Mouse (Mus musculus): ENCODE measurements at regions not wholly inside any gene's neighbourhood (a gene's known extent, or its start where the extent isn't known, plus 50 kb on each side); places are given as distances from the start of the nearest gene placed in this dataset.
A peak's percentile ranks its signal among the peaks of the same experiment; 100 is the strongest.

DNA sequence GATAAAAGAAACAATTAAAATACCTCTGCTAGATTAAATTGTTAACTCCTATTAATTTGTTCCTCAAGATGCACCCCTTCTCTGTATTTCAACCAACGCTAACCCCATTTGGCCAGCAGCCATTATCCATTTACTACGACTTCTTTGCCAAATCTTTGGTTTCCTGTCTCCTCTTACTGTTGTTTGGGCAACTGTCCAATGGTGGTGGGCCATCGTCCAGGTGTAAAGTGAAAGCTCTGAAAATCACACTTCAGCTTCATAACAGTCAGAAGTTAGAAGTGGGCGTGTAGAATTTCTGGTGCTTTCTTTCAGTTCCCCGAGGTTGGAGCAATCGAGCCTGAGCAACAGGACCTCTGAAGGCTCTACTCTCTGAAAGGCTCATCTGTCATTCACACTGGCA, 66.8 kb upstream of the Zbtb20 start:
- ATAC-seq (replicated peaks) = no peak
- 77% methylated on average over 6 of the region's 6 CpGs for WGBS
- no peak overlapping the region for H3K4me2 ChIP-seq
- no peak overlapping the region for H3K9ac ChIP-seq
- H3K27ac ChIP-seq = no peak overlapping the region
- no peaks in the 10 kb centered on the region for H3K36me3 ChIP-seq (replicated peaks)
- no peaks in the 10 kb centered on the region for H3K4me1 ChIP-seq
- H3K27me3 ChIP-seq (replicated peaks) = no peaks in the 10 kb centered on the region
- H3K9me3 ChIP-seq = no peaks in the 10 kb centered on the region
- H3K4me3 ChIP-seq = no peak overlapping the region

DNA sequence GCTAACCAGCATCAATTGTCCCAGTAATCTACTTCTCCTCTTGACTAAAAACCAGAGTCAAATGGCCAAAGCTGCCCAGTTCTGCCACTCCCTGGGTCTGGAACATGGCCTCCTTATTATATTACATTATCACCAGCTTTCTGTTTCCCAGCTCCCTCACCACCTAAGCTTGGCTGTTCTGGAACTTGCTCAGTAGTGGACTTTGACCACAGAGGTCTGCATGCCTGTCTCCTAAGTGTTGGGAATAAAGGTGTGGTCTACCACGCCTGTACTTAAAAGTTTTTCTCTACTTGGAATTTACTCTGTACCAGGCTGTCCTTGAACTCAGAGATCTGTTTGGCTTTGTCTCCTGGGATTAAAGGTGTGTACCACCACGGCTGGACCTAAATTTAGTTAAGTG, 68.1 kb upstream of the Zbtb20 start:
- Histone ChIP-seq H3K9ac (no peak overlapping the region), H3K27ac (no peak overlapping the region), H3K4me3 (no peak overlapping the region), H3K9me3 (no peaks in the 10 kb centered on the region), H3K27me3 (replicated peaks) (no peaks in the 10 kb centered on the region), H3K36me3 (replicated peaks) (no peaks in the 10 kb centered on the region), H3K4me1 (no peaks in the 10 kb centered on the region), H3K4me2 (no peak overlapping the region)
- 79% methylated on average over 2 of the region's 2 CpGs for WGBS
- no peak for ATAC-seq (replicated peaks)

DNA sequence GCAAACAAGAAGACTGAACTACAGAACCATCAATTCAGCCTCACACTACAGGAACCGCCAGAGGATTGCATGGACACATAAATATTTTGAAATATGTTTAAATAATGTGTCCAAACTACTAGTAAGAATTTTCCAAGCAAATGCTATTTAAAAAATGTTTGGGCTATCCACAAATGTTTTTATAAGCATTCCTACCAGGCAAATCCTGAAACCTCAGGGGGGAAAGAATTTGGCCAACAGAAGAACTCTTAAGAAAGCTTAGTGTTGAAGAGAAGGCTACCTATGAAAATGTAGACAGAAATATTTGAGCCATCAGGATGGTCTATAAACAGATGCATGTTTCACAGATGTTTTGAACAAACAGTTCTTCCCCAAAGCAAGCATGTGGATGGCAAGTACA, 72.1 kb upstream of the Zbtb20 start:
- Histone ChIP-seq H3K4me2 (no peak overlapping the region), H3K36me3 (replicated peaks) (no peaks in the 10 kb centered on the region), H3K27me3 (replicated peaks) (no peaks in the 10 kb centered on the region), H3K4me1 (no peaks in the 10 kb centered on the region), H3K9me3 (no peaks in the 10 kb centered on the region; the same call in 1 of the 2 replicates), H3K9ac (no peak overlapping the region), H3K27ac (no peak overlapping the region), H3K4me3 (no peak overlapping the region)
- no peak for ATAC-seq (replicated peaks)
- WGBS = 83% methylated on average over 1 of the region's 1 CpGs

DNA sequence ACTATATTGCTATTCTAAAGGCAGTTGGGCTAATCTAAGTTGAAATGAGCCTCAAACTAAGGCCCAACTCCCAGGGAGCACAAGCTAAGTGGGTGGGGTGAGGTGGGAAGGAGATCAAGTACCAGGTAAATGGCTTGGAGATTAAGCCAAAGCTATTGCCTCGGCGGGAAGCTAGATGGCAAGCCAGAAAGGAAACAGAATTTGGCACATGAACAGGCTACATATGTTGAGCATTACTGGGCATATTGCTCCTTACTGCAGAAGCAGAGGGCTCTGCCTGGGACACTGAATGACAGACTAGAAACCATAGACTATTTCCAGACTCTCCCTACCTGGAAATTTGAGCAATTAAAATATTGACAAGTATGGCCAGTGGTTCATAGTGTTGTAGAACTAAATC, 83.1 kb upstream of the Zbtb20 start:
- H3K36me3 ChIP-seq (replicated peaks) = no peaks in the 10 kb centered on the region
- no peaks in the 10 kb centered on the region for H3K27me3 ChIP-seq (replicated peaks)
- no peaks in the 10 kb centered on the region for H3K9me3 ChIP-seq
- 72% methylated on average over 2 of the region's 2 CpGs for WGBS
- H3K4me3 ChIP-seq = no peak overlapping the region
- H3K4me1 ChIP-seq = no peaks in the 10 kb centered on the region
- no peak for ATAC-seq (replicated peaks)
- H3K9ac ChIP-seq = no peak overlapping the region
- no peak overlapping the region for H3K27ac ChIP-seq
- no peak overlapping the region for H3K4me2 ChIP-seq

DNA sequence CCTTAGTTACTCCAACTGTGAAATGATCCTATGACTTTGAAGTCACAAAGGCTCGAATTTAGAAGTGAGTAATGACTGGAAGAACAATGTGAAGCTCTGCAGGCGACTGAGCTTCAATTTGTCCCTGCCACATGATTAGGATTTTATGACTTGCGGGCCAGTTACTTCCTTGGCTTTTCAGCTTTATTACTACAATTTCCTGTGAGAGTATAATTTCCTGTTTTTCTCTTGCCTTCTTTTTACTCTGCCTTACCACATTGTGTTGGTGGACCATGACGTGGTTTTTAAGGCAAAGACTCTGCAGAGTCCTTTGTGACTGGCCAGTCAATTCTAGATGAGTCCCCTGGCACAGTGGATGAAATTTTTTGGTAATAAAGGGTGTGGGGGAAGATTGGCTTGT, 91.0 kb upstream of the Zbtb20 start:
- no peaks in the 10 kb centered on the region for H3K9me3 ChIP-seq
- H3K36me3 ChIP-seq (replicated peaks) = no peaks in the 10 kb centered on the region
- WGBS = 48% methylated on average over 4 of the region's 4 CpGs
- peaks cover 23% of the 10 kb centered on the region for H3K4me1 ChIP-seq
- no peak overlapping the region for H3K4me3 ChIP-seq
- H3K9ac ChIP-seq = no peak overlapping the region
- ATAC-seq (replicated peaks) = no peak
- H3K4me2 ChIP-seq = no peak overlapping the region
- no peak overlapping the region for H3K27ac ChIP-seq
- H3K27me3 ChIP-seq (replicated peaks) = no peaks in the 10 kb centered on the region

DNA sequence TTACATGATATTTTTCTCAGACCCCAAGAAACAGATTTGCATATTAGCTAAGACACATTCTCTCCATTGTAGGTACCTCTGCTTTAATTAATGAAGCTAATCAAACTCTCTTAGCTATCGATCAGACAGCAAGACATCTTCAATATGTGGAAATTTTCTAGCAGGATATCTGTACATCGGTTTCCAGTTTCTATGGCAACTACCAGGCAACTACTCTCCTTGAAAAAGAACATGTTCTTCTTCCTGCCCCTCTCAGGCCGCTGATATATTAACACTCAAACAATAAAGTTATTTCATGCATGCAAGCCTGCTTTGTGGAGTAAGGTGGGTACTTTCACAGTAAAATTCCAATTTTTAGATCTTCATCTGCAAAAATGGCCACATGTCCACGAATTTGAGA, 91.7 kb upstream of the Zbtb20 start:
- no peak for ATAC-seq (replicated peaks)
- H3K9ac ChIP-seq = no peak overlapping the region
- H3K27ac ChIP-seq = no peak overlapping the region

DNA sequence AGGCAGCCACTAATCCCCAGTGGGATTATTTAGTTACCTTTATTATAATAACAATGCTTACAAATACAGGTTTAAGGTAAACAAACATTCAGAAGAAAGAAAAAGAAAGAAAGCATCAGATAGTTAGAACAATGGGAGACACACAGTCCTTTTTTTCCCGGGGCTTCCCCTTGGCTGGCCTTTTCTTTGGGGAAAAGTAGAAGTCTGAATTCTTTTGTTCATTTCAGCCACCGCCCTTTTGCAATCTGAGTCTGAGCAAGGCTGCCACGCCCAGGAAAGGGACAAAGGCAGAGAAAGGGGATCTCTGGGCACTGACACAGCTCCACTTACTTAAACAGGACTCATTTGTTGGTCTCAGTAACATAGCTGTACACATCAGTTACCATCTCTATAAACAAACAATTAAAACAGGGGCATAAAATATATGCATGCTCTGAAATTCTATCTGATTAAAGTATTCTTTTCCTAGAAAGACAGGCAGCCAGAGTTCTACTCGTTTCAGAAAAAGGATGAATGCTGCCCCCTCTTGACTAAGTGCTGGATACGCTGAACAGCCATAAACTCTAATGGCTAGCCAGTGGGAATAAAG, 93.5 kb upstream of the Zbtb20 start:
- Histone ChIP-seq H3K27ac (peak overlapping the region; percentile 88), H3K27me3 (replicated peaks) (no peaks in the 10 kb centered on the region), H3K9ac (peak overlapping the region; percentile 24; the same call in 1 of the 2 replicates), H3K9me3 (no peaks in the 10 kb centered on the region), H3K4me1 (peaks cover 23% of the 10 kb centered on the region), H3K4me3 (no peak overlapping the region), H3K36me3 (replicated peaks) (no peaks in the 10 kb centered on the region), H3K4me2 (peak overlapping the region; percentile 22; the same call in 1 of the 2 replicates)
- WGBS = 0% methylated on average over 5 of the region's 5 CpGs
- peak; percentile 80 for ATAC-seq (replicated peaks)

More for the DNA sequence above, 91.7 kb upstream of the Zbtb20 start:
- WGBS = 35% methylated on average over 4 of the region's 4 CpGs
- Histone ChIP-seq H3K27me3 (replicated peaks) (no peaks in the 10 kb centered on the region), H3K9me3 (no peaks in the 10 kb centered on the region), H3K4me1 (peaks cover 23% of the 10 kb centered on the region), H3K36me3 (replicated peaks) (no peaks in the 10 kb centered on the region), H3K4me2 (no peak overlapping the region), H3K4me3 (no peak overlapping the region)

DNA sequence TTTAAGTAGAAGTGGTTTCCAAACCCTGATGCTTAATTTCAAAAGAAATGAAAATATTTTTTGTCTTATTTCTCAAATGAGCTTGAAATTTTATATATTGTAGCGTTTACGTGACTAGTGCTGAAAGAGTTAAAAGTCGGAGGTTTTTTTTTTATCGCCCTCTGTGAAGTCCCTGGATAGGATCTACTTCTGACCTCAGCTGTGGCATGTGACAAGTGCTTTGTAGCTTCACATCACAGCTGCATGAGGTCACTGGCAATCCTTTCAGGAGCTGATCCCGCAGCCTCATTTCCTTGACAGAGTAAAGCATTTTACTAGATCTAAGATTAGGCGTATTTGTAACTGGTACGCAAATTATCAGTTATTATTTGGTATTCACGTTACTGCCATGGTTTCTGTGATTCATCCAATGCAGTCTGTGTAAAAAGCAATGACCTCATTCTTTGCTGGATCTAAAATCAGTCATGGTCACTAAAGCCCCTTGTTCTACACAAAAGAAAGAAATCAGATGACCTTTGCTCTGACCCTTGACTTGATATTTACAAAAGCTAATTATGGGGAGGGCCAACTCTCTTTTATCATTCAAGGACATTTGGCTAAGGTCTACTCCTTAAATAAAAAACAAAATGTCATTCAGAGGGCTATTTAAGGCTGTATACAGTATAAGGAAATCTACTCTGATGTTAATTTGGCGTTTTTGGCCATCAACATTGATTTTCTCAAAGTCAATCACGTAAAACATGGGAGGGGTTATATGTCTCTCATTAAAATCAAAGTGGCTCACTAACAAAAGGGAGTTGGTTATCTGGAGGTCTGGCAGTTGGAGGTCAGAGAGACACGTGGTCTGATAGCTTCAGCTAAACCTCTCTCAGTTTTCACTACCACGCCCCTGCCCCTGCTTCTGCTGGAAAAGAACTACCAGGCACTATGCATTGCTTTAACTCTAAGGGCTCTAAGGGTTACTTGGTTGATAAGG, 94.3 kb upstream of the Zbtb20 start:
- Histone ChIP-seq H3K4me1 (peaks cover 23% of the 10 kb centered on the region), H3K27ac (peak overlapping the region; percentile 88), H3K9ac (peak overlapping the region; percentile 24; the same call in 1 of the 2 replicates), H3K4me3 (no peak overlapping the region), H3K27me3 (replicated peaks) (no peaks in the 10 kb centered on the region), H3K36me3 (replicated peaks) (no peaks in the 10 kb centered on the region), H3K4me2 (peak overlapping the region; percentile 7; the same call in 1 of the 2 replicates), H3K9me3 (no peaks in the 10 kb centered on the region)
- peak; percentile 88 for ATAC-seq (replicated peaks)
- 4% methylated on average over 12 of the region's 12 CpGs for WGBS

DNA sequence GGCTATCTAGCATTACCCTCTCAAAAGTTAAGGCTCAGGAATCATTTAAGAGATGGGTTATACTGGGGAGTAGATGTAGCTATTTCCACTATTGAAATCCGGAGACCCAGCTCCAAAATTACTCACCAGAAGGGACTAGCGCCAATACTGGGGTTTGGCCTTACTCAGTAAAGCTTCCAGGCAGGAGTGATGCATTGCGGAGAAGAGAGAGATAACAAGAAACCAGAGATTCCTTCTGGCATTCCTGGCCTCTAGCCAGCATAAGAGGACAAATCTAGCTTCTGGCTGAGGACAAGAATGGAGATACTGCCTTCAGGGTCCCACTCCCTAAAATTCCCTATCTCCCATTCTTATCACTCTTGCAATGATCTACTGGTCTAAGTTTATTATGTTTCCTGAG, 95.7 kb upstream of the Zbtb20 start:
- H3K27me3 ChIP-seq (replicated peaks) = no peaks in the 10 kb centered on the region
- H3K27ac ChIP-seq = no peak overlapping the region
- WGBS = 90% methylated on average over 3 of the region's 3 CpGs
- no peak overlapping the region for H3K4me2 ChIP-seq
- H3K4me3 ChIP-seq = no peak overlapping the region
- no peaks in the 10 kb centered on the region for H3K36me3 ChIP-seq (replicated peaks)
- no peak for ATAC-seq (replicated peaks)
- no peaks in the 10 kb centered on the region for H3K9me3 ChIP-seq
- no peak overlapping the region for H3K9ac ChIP-seq
- H3K4me1 ChIP-seq = peaks cover 23% of the 10 kb centered on the region

DNA sequence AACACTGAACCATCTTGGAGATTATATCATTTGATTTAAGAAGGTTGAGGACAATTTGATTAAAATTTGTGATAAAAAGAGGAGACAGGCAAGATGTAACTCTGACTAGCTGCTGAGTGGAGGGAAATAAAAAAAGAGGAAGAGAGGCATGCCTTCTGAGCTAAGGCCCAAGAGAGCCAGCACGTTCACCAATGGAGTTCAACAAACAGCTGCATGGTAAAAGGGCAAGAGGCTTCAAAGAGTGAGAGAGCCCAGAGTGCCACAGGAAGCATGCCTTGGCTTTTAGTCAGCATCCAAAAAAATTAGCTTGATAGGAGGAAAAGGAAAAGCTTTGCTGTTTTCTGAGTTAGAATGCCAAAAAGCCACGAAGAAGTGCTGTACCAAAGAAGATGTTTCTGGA, 103.0 kb upstream of the Zbtb20 start:
- H3K4me2 ChIP-seq = no peak overlapping the region

DNA sequence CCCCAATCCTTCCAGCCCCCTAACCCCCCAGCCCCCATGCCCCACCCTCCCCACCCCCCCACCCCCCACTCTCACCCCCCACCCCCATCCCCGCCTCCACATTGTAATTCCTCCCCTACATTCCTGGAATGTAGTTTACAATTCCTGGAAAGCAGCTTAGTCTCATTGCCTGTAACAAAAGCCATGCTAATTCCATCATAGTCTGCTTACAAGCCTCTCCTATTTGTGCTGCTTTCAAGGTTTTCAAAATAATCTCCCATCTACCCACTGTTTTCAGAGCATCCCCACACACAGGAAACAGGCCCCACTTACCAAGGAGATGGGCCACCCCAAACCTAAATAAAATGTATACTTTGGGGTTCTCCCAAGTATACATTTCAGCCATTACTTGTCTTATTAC, 105.5 kb upstream of the Zbtb20 start:
- Histone ChIP-seq H3K4me1 (no peaks in the 10 kb centered on the region), H3K27ac (no peak overlapping the region), H3K27me3 (replicated peaks) (no peaks in the 10 kb centered on the region), H3K9me3 (no peaks in the 10 kb centered on the region), H3K9ac (no peak overlapping the region), H3K36me3 (replicated peaks) (no peaks in the 10 kb centered on the region), H3K4me3 (no peak overlapping the region), H3K4me2 (no peak overlapping the region)
- ATAC-seq (replicated peaks) = no peak
- 25% methylated on average over 1 of the region's 1 CpGs for WGBS

More for the DNA sequence above, 103.0 kb upstream of the Zbtb20 start:
- Histone ChIP-seq H3K36me3 (replicated peaks) (no peaks in the 10 kb centered on the region), H3K27ac (no peak overlapping the region), H3K4me3 (no peak overlapping the region), H3K9ac (no peak overlapping the region), H3K9me3 (no peaks in the 10 kb centered on the region), H3K4me1 (no peaks in the 10 kb centered on the region), H3K27me3 (replicated peaks) (no peaks in the 10 kb centered on the region)
- 78% methylated on average over 2 of the region's 2 CpGs for WGBS
- no peak for ATAC-seq (replicated peaks)

DNA sequence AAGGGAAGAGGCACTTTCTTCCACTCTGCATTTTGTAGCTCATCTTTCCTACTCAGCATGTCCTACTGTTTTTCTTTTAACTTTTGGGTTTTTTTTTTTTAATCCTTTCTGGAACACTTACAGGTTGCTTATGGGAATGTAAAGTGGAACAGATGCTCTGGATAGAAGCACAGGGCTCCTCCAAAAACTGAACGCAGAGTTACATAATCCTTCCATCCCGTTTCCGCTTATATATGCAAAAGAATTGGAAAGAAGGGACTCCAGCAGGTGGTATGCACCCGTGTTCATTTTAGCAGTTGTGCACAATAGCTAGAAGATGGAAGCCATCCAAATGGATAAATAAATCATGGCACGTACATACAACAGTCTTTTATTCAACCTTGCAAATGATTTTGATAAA, 127.0 kb upstream of the Zbtb20 start:
- Histone ChIP-seq H3K9ac (no peak overlapping the region), H3K4me3 (no peak overlapping the region), H3K36me3 (replicated peaks) (no peaks in the 10 kb centered on the region), H3K4me2 (no peak overlapping the region), H3K9me3 (no peaks in the 10 kb centered on the region), H3K27me3 (replicated peaks) (no peaks in the 10 kb centered on the region), H3K27ac (no peak overlapping the region), H3K4me1 (peaks cover 16% of the 10 kb centered on the region)
- no peak for ATAC-seq (replicated peaks)
- 71% methylated on average over 5 of the region's 5 CpGs for WGBS

All from midbrain, embryonic 15.5 days (tissue).